Mouse (Mus musculus) cerebellum, postnatal 4 days (tissue): ENCODE results near the gene Gm49396.

ENCODE experiments used
- DNase-seq, 2 experiments: peaks; one replicate each; pipeline ENCODE4 v3.0.0; 2022; ENCODE audit warnings: low spot score in 2 of 2, mixed read lengths in 1 of 2

Gene Gm49396

DNA sequence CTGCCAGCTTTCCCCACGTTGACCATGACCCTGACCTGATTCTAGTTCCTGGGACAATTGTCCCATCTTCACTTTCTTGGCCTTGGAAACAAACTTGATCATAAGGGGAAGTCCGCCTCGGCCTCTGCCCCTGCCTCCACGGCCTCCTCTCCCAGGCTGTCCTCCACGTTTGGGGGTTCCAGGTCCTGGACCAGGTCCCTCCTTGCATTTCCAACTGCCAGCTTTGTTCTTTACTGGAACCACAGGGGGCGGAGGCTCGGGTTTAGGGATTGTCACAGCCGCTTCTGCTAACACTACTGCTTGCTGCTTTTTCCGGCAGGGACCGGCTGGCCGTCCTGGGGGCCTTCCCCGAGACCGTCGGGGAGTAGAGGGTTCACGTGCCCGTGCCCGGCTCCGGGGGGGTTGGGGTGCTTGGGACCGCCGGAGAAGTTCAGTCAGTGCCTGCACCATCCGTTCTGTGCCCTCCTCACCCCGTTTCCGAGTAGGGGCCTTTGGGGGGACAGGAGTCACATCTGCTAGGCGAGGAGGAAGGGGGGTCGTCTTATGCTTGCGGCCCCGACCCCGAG is 23.4 kb downstream of the Gm49396 start:
- no peak for DNase-seq

GRCm38 (mm10) chr7:30587842-30588667 is 24.9 kb downstream of the Gm49396 start:
- DNase-seq, result peak in 1 of 2 experiments; percentile 60

GRCm38 (mm10) chr7:30588676-30589434 is 25.7 kb downstream of the Gm49396 start, which contains the start of gene Kmt2b:
Gene Kmt2b, minus strand, starts transcription at chr7:30588726.
- peak; percentile 91 to 94 for DNase-seq

- peak; percentile 71 to 90 for DNase-seq
Observed at GRCm38 (mm10) chr7:30589435-30590301, 26.5 kb downstream of the Gm49396 start.

DNA sequence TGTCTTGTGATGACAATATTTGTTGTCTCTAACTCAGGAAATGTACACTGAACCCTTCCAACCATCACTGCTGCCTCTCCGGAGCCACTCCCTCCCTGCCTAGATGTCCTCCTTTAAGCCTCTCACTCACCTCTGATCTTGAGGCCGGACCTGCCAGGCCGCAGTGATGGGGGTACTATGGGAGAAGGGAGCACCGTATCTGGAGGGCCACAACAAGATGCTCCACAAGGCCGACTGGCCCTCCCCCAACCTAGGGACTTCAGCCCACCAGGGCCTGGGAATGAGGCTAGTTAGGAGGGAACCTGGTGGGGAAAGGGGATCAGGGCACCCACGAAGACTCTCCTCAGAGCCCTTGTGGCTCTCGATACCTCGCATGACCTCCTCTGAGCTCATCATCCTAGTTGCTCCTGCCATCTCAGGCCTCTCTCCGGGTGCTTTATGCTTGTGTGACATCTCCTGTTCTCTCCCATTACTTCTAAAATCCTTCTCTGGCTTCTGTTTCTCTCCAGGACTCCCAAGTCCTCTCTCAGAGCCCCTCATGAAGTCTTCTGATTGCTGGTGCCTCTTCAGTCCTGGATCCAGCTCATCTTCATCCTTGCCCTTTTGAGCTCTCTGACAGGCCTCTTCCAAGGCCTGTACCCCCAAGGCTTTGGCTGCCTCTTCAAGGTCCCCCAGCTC is 27.9 kb downstream of the Gm49396 start:
- no peak for DNase-seq

- no peak for DNase-seq
Observed at GRCm38 (mm10) chr7:30591605-30591951, 28.4 kb downstream of the Gm49396 start.

GRCm38 (mm10) chr7:30592772-30593423 is 29.8 kb downstream of the Gm49396 start:
- DNase-seq, result no peak

DNA sequence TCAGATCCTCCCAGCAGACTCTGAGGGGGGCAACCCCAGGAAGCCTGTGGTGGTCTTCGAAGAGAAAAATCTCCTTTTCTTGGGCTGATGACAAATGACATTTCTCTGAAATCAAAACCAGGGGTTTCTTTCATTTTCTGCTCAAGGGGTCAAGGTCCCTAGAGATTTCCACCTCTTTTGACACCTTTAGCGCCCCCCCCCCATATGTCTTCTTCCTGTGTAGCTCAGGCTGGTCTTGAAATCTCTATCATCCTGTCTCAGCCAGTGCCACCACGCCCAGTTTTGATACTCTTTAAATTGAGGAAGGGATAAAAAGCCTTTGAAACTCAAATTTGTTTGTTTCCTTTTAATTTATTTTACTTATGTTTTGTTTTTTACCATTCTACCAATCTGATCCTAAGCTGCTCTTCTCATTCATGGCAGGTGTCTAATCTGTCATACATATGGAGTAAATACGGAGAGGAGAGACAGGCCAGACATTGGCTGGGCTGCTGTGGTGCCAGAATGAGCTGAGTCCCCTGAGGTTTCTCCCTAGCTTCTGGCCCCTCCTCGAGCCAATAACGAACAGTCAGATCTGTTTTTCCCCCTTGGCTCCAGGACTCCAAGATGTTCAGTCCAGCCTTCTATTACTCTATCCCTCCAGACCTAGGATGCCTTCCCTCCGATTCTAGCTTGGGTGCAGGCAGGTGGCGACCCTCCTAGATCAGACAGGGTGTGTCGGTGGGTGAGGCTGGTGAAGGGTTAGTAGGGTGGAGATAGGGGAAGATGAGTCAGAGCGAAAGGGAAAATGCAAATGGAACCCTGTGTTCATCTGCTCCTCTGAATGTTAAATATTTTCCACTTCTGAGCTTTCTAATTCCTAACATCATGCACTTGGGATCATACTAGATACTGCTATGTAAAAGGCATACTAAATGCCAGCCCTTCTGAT is 30.7 kb downstream of the Gm49396 start:
- no peak for DNase-seq

GRCm38 (mm10) chr7:30594510-30595024 is 31.4 kb downstream of the Gm49396 start:
- DNase-seq, result no peak

DNA sequence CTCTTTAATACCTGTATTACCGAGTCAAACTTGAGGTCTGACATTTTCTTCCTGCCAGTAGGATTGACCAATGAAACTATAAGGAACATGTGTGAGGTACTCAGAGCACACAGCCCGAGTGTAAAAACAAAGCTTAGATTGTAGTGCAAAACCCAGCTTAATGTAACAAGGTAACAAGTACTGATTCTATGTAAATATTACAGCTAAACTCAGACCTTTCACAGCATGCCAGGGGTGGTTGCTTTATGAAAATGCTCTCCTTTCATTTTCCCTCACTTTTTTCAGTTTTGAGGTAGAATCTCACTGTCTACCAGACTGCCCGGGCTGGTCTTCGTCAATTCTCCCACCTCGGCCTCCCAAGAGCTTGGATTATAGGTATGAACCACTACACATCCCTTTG is 32.9 kb downstream of the Gm49396 start:
- DNase-seq, result no peak

DNA sequence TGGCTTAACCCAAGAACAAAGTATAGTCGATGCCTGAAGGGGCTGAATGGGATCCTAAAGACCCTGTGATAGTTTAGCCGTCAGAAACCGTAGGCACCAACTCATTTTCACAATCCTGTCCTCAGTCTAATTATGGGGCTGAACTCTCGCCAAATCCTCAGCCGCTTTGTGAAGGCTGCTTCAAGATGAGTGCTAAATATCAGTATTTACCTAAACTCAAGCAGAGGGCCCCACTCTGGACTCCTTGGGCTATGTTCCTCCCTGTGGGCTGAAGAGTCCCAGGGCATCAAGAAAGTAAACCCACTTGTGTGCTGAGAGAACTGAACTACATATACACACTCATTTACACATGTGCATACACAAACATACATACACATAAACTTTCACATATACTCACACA is 33.7 kb downstream of the Gm49396 start:
- DNase-seq, result no peak

GRCm38 (mm10) chr7:30598786-30599185 is 35.6 kb downstream of the Gm49396 start, which contains the start of gene Zbtb32:
Gene Zbtb32, minus strand, starts transcription at chr7:30598909.
- no peak for DNase-seq

GRCm38 (mm10) chr7:30599933-30600353 is 36.8 kb downstream of the Gm49396 start:
- DNase-seq, result peak; percentile 79 to 90

DNA sequence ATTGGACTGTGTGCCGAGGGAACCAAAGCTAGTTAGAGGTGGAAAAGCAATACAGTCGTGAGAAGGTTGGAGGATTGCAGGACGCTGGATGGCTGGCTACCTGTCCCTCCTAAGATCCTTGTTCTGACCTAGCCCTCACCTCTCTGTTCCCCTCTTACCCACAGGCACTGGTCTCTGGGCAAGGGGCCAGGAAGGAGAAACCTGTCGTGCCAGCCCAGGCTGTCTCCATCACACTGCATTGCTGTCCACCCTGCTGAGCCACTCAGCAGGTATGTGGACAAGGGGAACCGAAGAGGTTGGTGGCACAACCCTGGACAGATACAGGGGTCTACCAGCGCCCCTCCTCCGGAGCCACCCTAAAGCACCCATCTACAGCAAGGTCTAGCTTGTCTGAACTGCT is 37.5 kb downstream of the Gm49396 start:
- no peak for DNase-seq

DNA sequence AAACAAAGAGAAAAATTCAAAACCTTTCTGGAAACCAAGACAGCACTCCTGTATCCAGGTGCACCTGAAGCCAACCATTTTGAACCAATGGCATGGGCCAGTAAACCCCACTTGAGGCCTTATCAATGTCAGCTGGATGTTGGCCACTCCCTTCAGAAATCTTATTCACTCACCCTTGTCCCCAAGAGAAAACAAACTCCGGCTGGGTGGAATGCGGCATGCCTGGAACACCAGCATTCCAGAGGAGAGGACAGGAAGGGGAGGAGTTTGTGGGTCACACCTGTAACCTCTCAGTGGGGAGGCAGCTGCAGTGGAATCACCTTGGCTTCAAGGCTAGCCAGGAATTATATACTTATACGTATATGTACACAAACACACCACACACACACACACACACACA is 39.4 kb downstream of the Gm49396 start:
- no peak for DNase-seq

GRCm38 (mm10) chr7:30604424-30604823 is 41.3 kb downstream of the Gm49396 start:
- no peak for DNase-seq

- no peak for DNase-seq
Observed at GRCm38 (mm10) chr7:30604944-30605343, 41.8 kb downstream of the Gm49396 start.

DNA sequence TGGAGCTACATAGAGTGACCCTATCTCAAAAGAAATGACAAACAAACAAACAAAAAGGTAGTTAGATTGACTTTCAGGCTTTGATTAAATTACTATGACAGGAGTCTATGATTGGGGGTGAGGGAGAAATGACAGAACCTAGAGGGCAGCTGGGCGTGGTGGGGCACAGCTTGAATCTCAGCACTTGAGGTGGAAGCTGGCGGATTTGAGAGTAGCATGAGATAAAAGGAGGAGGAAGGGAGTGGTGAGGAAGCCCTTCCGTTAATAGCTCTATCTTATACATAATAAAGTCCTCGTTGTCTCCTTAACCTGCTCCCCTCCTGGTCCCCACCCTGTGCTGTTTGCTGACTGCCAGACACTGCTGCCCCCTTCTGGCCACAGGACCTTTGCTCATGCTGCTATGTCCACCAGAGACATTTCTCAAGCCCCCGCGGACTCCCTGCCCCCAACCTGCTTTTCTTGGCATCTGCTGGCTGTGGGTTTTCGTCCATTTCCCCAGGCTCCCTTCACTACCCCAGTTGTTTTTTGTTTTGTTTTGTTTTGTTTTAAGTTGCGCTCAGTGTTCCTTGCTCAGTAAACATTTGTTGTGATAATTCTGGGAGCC is 44.7 kb downstream of the Gm49396 start:
- peak; percentile 37 to 60 for DNase-seq

GRCm38 (mm10) chr7:30608476-30608875 is 45.3 kb downstream of the Gm49396 start:
- DNase-seq, result no peak
